Mouse (Mus musculus) hindbrain, embryonic 16.5 days (tissue): ENCODE data around the gene Nr2f6. TPM values are rescaled to one million over a fixed set of nuclear protein-coding genes. Genes with fewer than 3 reads are reported as not detected.
A peak's percentile ranks its signal among the peaks of the same experiment; 100 is the strongest.

Experiments
- ATAC-seq: fragments of 200-750 bp; cut with Nextera tagmentation; 2 replicates; pipeline ENCODE4 v1.8.0; 2017; ENCODE audit warnings: moderate TSS enrichment, moderate library complexity
- H3K27ac ChIP-seq: fragments of 300-500 bp; sonication (generic); 2 replicates; pipeline ENCODE4 v1.5.1; 2014; ENCODE audit warnings: low read depth, mild to moderate bottlenecking, control low read depth, low read length, moderate library complexity
- H3K27me3 ChIP-seq: fragments of 300-500 bp; sonication (generic); replicated peaks from 2 replicates; pipeline ENCODE4 v1.6.1; 2014; ENCODE audit warnings: low read length; ENCODE audit not compliant: control insufficient read depth, insufficient read depth
- H3K36me3 ChIP-seq: fragments of 300-500 bp; sonication (generic); 2 replicates; pipeline ENCODE4 v1.6.1; 2014; ENCODE audit warnings: mild to moderate bottlenecking, low read length, moderate library complexity, mixed read lengths; ENCODE audit not compliant: control insufficient read depth, insufficient read depth
- H3K4me1 ChIP-seq: fragments of 300-500 bp; sonication (generic); 2 replicates; pipeline ENCODE4 v1.6.1; 2014; ENCODE audit warnings: low read depth, low read length; ENCODE audit not compliant: control insufficient read depth, insufficient read depth
- H3K4me2 ChIP-seq: fragments of 300-500 bp; sonication (generic); 2 replicates; pipeline ENCODE4 v1.6.1; 2014; ENCODE audit warnings: mild to moderate bottlenecking, low read length, control low read depth, moderate library complexity
- H3K4me3 ChIP-seq: fragments of 300-500 bp; sonication (generic); 2 replicates; pipeline ENCODE4 v1.5.1; 2014; ENCODE audit warnings: mild to moderate bottlenecking, low read length, control low read depth, moderate library complexity
- H3K9ac ChIP-seq: fragments of 300-500 bp; sonication (generic); 2 replicates; pipeline ENCODE4 v1.6.1; 2014; ENCODE audit warnings: low read depth, mild to moderate bottlenecking, control low read depth, low read length, moderate library complexity
- H3K9me3 ChIP-seq: fragments of 300-500 bp; sonication (generic); 2 replicates; pipeline ENCODE4 v1.6.1; 2014; ENCODE audit warnings: mild to moderate bottlenecking, low read length, moderate library complexity; ENCODE audit not compliant: control insufficient read depth
- WGBS: fragments of 180-500 bp; shearing (Covaris S2); extraction: QIAGEN DNeasy Blood & Tissue Kit; methylation state at CpG from one replicate; pipeline ENCODE4 v1.1.7; 2014; 5-methylcytosine and 5-hydroxymethylcytosine counted together
- polyA plus RNA-seq: library from polyadenylated mRNA; unstranded; fragments of >200 nt; fragmentation: Nextera tagmentation; extraction: Ambion mirVana; gene quantifications from 2 replicates; pipeline ENCODE4 v1.2.1, GENCODE M21; 2015

The Nr2f6 gene
- polyA plus RNA-seq, 1 experiment from 2014 or later, result 20.7 TPM

GRCm38 (mm10) chr8:71394481-71394880 lies 12.7 kb upstream of the Nr2f6 start:
- H3K4me2 ChIP-seq, result peak overlapping the region; percentile 14; the same call in 1 of the 2 replicates
- H3K4me1 ChIP-seq, result peaks cover 12% of the 10 kb centered on the region
- WGBS, result 85% methylated on average over 7 of the region's 7 CpGs
- no peaks in the 10 kb centered on the region for H3K27me3 ChIP-seq
- ATAC-seq, result no peak
- H3K36me3 ChIP-seq, result peaks cover 7% of the 10 kb centered on the region; the same call in 1 of the 2 replicates
- no peak overlapping the region for H3K27ac ChIP-seq
- no peak overlapping the region for H3K9ac ChIP-seq
- H3K9me3 ChIP-seq, result no peaks in the 10 kb centered on the region
- no peak overlapping the region for H3K4me3 ChIP-seq

GRCm38 (mm10) chr8:71392871-71393270 lies 11.1 kb upstream of the Nr2f6 start:
- Histone ChIP-seq H3K27me3 (no peaks in the 10 kb centered on the region), H3K9me3 (no peaks in the 10 kb centered on the region), H3K9ac (no peak overlapping the region), H3K27ac (no peak overlapping the region), H3K36me3 (no peaks in the 10 kb centered on the region), H3K4me3 (no peak overlapping the region), H3K4me1 (peaks cover 12% of the 10 kb centered on the region), H3K4me2 (no peak overlapping the region)
- ATAC-seq, result no peak
- 12% methylated on average over 3 of the region's 3 CpGs for WGBS

- Histone ChIP-seq H3K27ac (no peak overlapping the region), H3K4me1 (peaks cover 7% of the 10 kb centered on the region), H3K9me3 (no peaks in the 10 kb centered on the region), H3K4me2 (no peak overlapping the region), H3K9ac (no peak overlapping the region), H3K4me3 (no peak overlapping the region), H3K27me3 (no peaks in the 10 kb centered on the region), H3K36me3 (no peaks in the 10 kb centered on the region)
- ATAC-seq, result no peak
- 89% methylated on average over 5 of the region's 5 CpGs for WGBS
Observed at GRCm38 (mm10) chr8:71392391-71392790, 10.6 kb upstream of the Nr2f6 start.

GRCm38 (mm10) chr8:71391696-71392095 lies 9.9 kb upstream of the Nr2f6 start:
- no peaks in the 10 kb centered on the region for H3K9me3 ChIP-seq
- no peaks in the 10 kb centered on the region for H3K27me3 ChIP-seq
- H3K4me1 ChIP-seq, result 0 out of 2 replicates have a peak, but pooled peaks cover 4% of the 10 kb centered on the region
- no peak overlapping the region for H3K4me3 ChIP-seq
- H3K9ac ChIP-seq, result no peak overlapping the region
- 81% methylated on average over 2 of the region's 2 CpGs for WGBS
- H3K27ac ChIP-seq, result no peak overlapping the region
- ATAC-seq, result no peak
- no peaks in the 10 kb centered on the region for H3K36me3 ChIP-seq
- no peak overlapping the region for H3K4me2 ChIP-seq

- ATAC-seq, result no peak
- H3K4me2 ChIP-seq, result no peak overlapping the region
- 88% methylated on average over 1 of the region's 1 CpGs for WGBS
- no peak overlapping the region for H3K27ac ChIP-seq
- no peaks in the 10 kb centered on the region for H3K4me1 ChIP-seq
- no peaks in the 10 kb centered on the region for H3K27me3 ChIP-seq
- H3K9me3 ChIP-seq, result no peaks in the 10 kb centered on the region
- no peak overlapping the region for H3K9ac ChIP-seq
- H3K36me3 ChIP-seq, result no peaks in the 10 kb centered on the region
- H3K4me3 ChIP-seq, result no peak overlapping the region
Observed at GRCm38 (mm10) chr8:71388267-71388666, 6.5 kb upstream of the Nr2f6 start.

GRCm38 (mm10) chr8:71385212-71385835 lies 3.6 kb upstream of the Nr2f6 start:
- H3K9ac ChIP-seq, result no peak overlapping the region
- H3K9me3 ChIP-seq, result no peaks in the 10 kb centered on the region
- no peak overlapping the region for H3K4me3 ChIP-seq
- H3K27me3 ChIP-seq, result no peaks in the 10 kb centered on the region
- H3K27ac ChIP-seq, result no peak overlapping the region
- peaks cover 14% of the 10 kb centered on the region for H3K4me1 ChIP-seq
- no peak overlapping the region for H3K4me2 ChIP-seq
- no peak for ATAC-seq
- 76% methylated on average over 12 of the region's 12 CpGs for WGBS
- H3K36me3 ChIP-seq, result no peaks in the 10 kb centered on the region

- WGBS, result 43% methylated on average over 3 of the region's 3 CpGs
- Histone ChIP-seq H3K27ac (no peak overlapping the region), H3K9ac (no peak overlapping the region), H3K4me3 (no peak overlapping the region), H3K27me3 (no peaks in the 10 kb centered on the region), H3K4me2 (no peak overlapping the region), H3K36me3 (no peaks in the 10 kb centered on the region), H3K9me3 (no peaks in the 10 kb centered on the region), H3K4me1 (peaks cover 29% of the 10 kb centered on the region)
- ATAC-seq, result no peak
Observed at GRCm38 (mm10) chr8:71383860-71384259, 2.1 kb upstream of the Nr2f6 start.

GRCm38 (mm10) chr8:71383396-71383795 lies 1.6 kb upstream of the Nr2f6 start:
- H3K9me3 ChIP-seq, result no peaks in the 10 kb centered on the region
- H3K36me3 ChIP-seq, result no peaks in the 10 kb centered on the region
- ATAC-seq, result no peak
- no peaks in the 10 kb centered on the region for H3K27me3 ChIP-seq
- no peak overlapping the region for H3K27ac ChIP-seq
- no peak overlapping the region for H3K4me2 ChIP-seq
- no peak overlapping the region for H3K9ac ChIP-seq
- WGBS, result 11% methylated on average over 12 of the region's 12 CpGs
- H3K4me3 ChIP-seq, result no peak overlapping the region
- peaks cover 33% of the 10 kb centered on the region for H3K4me1 ChIP-seq

GRCm38 (mm10) chr8:71381971-71382961 lies 506 bp upstream of the Nr2f6 start:
- peaks cover 34% of the 10 kb centered on the region for H3K4me1 ChIP-seq
- ATAC-seq, result peak; percentile 87
- no peaks in the 10 kb centered on the region for H3K27me3 ChIP-seq
- H3K4me3 ChIP-seq, result peak overlapping the region; percentile 83
- 1% methylated on average over 67 of the region's 80 CpGs for WGBS
- H3K4me2 ChIP-seq, result peak overlapping the region; percentile 100
- H3K36me3 ChIP-seq, result peaks cover 3% of the 10 kb centered on the region; the same call in 1 of the 2 replicates
- H3K9ac ChIP-seq, result peak overlapping the region; percentile 88
- H3K9me3 ChIP-seq, result no peaks in the 10 kb centered on the region
- peak overlapping the region; percentile 87 for H3K27ac ChIP-seq
